Mouse (Mus musculus) brain, embryonic 14.5 days (tissue): ENCODE measurements around the gene Slco3a1. TPM values are rescaled to one million over a fixed set of nuclear protein-coding genes. Genes with fewer than 3 reads are reported as not detected.

Experiments
- DNase-seq: peaks from one replicate; pipeline ENCODE4 v3.0.0-alpha.2; 2011; ENCODE audit warnings: low read depth
- CTCF ChIP-seq: fragments of 200-500 bp; IDR thresholded peaks from 2 replicates; pipeline ENCODE4 v1.5.1; 2012; ENCODE audit warnings: inconsistent platforms, mild to moderate bottlenecking, moderate library complexity, borderline replicate concordance; ENCODE audit not compliant: insufficient read depth, insufficient read length; ENCODE audit errors: extremely low read depth
- POLR2A ChIP-seq: fragments of 200-500 bp; IDR thresholded peaks from 2 replicates; pipeline ENCODE4 v1.6.1; 2012; ENCODE audit warnings: mild to moderate bottlenecking, inconsistent platforms, borderline replicate concordance; ENCODE audit not compliant: poor library complexity, insufficient read depth, insufficient read length, severe bottlenecking; ENCODE audit errors: extremely low read depth
- polyA plus RNA-seq: library from polyadenylated mRNA; depleted of rRNA; stranded (reverse); fragments of >200 nt; gene quantifications from 2 replicates; pipeline ENCODE4 v1.2.3, GENCODE M21; 2012

Slco3a1 gene
- polyA plus RNA-seq, 1 experiment = 21.6 TPM

DNA sequence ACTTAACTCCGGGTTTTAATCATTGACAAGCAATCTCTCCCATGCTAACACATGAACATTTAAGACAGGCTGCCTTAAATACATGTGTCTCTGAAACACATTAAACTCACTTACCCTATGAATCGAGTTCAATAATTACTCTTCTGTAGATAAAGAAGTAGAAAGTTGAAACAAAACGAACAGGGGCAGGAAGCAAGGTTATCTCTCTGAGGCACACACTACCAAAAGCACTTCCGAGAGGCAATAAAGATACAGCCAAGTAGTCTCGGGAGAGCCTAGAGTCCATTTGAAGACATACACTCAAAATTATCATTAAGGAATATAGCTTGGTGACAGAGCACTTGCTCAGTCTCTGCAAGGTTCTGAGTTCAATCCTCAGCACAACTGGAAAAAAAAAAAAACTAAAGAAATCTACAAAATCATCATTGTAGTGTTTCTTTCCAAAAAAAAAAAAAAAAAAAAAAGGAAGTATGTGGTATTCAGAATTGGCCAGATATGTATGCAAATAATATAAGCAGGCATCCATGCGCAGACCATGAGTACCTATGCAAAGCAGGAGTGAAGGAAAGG, 5.5 kb downstream of the Slco3a1 start:
- TF ChIP-seq CTCF = no peak
- no peak for TF ChIP-seq POLR2A
- no peak for DNase-seq

GRCm38 (mm10) chr7:74546691-74547090, 7.9 kb downstream of the Slco3a1 start:
- no peak for TF ChIP-seq CTCF
- no peak for TF ChIP-seq POLR2A
- DNase-seq = no peak

DNA sequence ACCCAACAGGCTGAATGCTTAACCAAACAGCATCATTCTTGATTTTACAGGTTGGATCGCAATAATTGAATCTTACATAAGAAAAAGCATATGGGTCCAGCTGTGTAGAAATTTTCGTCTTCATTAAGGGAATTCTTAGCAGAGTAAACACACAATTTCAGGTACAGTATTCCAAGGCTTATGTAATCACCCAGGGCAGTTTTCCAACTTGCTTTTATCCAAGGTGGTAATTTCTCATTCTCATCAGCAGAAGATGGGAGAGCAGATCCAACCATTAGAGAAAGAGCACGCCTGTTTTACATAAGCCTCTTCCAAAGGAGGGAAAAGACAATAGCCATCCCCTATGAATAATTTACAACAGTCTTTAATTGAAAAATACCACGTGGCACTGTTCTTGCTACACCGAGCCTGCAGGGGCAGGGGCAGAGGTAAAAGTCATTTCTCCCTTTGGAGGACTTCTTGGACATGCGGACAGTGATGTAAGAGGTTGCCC, 9.0 kb downstream of the Slco3a1 start:
- no peak for DNase-seq
- no peak for TF ChIP-seq CTCF
- no peak for TF ChIP-seq POLR2A

DNA sequence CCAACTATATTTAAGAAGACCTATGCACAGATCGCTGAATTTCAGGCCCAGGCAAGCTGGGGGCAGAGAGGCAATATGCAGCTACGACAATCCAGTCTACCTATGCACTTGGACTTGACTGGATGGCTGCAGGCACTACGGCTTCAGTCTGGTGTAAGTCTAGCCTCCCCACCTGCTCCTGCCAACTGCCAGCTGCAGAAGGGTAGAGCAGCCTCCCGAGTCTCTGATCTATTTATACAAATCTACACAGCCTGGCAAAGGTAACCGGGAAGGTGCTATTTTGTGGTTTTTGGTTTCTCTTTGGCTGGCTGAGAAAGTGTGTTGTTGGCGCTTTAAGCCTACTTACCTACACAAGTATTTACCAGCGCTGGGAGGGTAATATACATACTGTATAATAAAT, 10.3 kb downstream of the Slco3a1 start:
- TF ChIP-seq POLR2A (no peak), CTCF (no peak)
- DNase-seq = no peak

DNA sequence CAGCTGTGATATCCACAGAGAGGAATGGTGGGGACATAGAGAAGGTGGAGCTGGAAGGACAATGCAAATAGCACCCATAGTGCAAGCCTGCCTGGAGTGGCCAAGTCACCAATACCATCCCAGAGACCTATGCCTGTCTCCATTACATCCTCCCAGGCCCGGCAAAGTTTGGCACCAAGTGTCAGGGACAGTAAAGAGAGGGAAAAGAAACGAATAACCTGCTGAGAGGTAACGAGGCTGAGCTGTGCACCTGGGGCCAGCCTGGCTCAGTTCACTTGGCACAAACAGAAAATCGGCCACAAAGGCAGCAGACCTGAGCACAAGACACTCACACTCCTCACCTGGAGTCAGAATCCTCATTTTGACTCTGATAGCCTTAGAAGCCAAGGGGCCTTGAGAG, 12.6 kb downstream of the Slco3a1 start:
- DNase-seq = no peak
- no peak for TF ChIP-seq CTCF
- no peak for TF ChIP-seq POLR2A

- no peak for DNase-seq
- TF ChIP-seq POLR2A = no peak
- TF ChIP-seq CTCF = no peak
These were observed 13.5 kb downstream of the Slco3a1 start for GRCm38 (mm10) chr7:74540933-74541725.

DNA sequence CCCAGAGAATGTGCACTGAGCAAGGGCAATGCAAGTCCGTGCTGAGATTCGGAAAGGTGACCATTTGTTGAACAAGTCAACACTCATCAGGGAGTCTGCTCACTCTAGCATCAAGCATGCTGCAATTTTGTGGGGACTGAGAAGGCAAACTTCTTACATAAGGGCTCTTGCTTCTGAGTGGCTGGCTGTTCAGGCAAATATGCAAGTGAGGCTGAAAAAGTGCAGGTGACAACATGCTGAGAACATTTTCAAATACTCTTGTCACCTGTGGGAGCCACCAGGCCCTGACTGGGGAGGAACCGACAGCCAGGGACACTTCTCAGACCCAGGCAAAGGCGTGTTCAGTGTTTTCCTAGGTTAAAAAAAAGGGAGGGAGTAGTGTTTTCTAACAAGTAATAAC, 18.4 kb downstream of the Slco3a1 start:
- DNase-seq = no peak
- TF ChIP-seq POLR2A (no peak), CTCF (no peak)

DNA sequence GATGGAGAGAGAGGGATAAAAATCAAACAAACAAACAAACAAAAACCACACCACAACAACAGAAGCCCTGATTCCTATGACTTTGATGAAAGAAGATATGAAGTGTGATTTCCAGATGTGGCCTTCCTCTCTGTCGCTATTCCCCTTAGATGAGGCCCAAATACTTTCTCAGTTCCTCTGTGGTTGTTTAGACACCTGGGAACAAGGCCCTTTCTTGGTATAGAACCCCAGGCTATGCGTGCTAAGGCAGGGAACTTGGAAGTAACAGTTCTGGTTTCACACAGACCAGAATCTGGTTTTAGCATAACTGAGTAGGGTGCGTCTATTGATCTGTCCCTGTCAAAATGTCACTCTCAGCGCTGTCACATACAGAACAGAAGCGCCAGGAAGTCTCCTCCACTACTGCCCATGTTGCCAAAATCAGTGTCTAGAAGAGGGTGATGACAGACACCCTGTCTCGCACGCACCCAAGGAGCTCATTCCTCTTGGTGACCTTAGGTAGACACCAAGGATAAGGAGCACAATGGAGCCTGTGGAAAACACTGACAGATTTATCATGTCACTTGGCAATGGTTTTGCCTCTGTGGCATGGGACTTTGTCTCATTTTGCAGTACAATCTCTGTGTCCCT, 23.0 kb downstream of the Slco3a1 start:
- DNase-seq = no peak
- no peak for TF ChIP-seq CTCF
- no peak for TF ChIP-seq POLR2A

GRCm38 (mm10) chr7:74529877-74530276, 24.7 kb downstream of the Slco3a1 start:
- no peak for DNase-seq
- no peak for TF ChIP-seq POLR2A
- TF ChIP-seq CTCF = no peak

GRCm38 (mm10) chr7:74529183-74529757, 25.3 kb downstream of the Slco3a1 start:
- TF ChIP-seq POLR2A = no peak
- no peak for TF ChIP-seq CTCF
- no peak for DNase-seq

DNA sequence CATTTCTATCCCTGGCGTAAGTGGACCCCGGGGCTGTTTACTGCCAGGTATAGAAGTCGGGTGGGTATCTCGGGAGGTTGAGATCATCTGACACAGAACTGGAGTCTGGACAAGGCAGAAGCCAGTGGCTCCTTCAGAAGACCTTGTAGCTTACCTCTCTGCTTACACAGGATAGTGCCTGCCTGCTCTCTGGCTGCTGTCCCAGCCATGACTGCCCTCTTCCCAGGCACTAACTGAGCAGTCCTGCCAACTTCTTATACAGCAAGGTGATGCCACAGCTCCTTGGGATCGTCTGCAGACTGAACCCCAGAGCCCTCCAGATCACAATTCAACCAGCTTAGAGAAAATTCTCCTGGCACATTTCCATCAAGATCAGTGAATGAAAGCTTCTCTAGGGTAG, 26.4 kb downstream of the Slco3a1 start:
- no peak for DNase-seq
- no peak for TF ChIP-seq POLR2A

GRCm38 (mm10) chr7:74527689-74528088, 26.9 kb downstream of the Slco3a1 start:
- no peak for DNase-seq
- TF ChIP-seq CTCF (no peak), POLR2A (no peak)

DNA sequence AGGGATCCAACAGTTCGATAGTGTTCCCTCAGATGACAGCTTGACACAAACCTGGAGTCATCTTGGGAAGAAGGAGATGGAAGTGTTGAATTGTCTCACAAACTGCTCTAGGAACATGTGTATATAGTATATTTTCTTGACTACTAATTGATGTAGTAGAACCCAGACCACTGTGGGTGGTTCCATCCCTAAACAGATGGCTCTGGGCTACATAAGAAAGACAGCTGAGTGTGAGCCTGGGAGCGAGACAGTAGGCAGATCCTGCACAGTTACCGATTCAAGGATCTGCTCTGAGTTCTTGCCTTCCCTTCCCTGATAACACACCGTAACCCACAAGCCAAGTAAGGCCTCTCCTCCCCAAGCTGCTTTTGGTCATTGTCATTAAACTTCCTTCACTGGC, 28.6 kb downstream of the Slco3a1 start:
- no peak for DNase-seq
- no peak for TF ChIP-seq CTCF
- TF ChIP-seq POLR2A = no peak

- no peak for DNase-seq
- TF ChIP-seq POLR2A (no peak), CTCF (no peak)
These were observed 29.0 kb downstream of the Slco3a1 start for GRCm38 (mm10) chr7:74525586-74525985.
